Mouse (Mus musculus): Measurements from ENCODE around the gene Sp110. TPM values are rescaled to one million over a fixed set of nuclear protein-coding genes. Genes with fewer than 3 reads are reported as not detected.
"Not testable (repeated sequence)": the region's sequence is repeated elsewhere in the genome, so short reads cannot be mapped to it uniquely, and the experiment has no call there.

The Sp110 gene
- 1.4 TPM in 1 of 2 replicates, not detected in the other for polyA plus RNA-seq (2011; ENCODE audit: insufficient read length, low read depth, missing spikeins)

GRCm38 (mm10) chr1:85598271-85599012, at the start of gene Sp110:
Gene Sp110, minus strand, starts transcription at chr1:85598817.
- not testable (repeated sequence) for H3K27ac ChIP-seq (ENCODE audit: insufficient read depth, low read length); H3K4me3 ChIP-seq (ENCODE audit: insufficient read depth, low read length); H3K4me1 ChIP-seq (ENCODE audit: control insufficient read depth, insufficient read depth, low read length)

GRCm38 (mm10) chr1:85638144-85638543, 39.5 kb upstream of the Sp110 start:
- H3K4me3 ChIP-seq (ENCODE audit: insufficient read depth, low read length); H3K4me1 ChIP-seq (ENCODE audit: control insufficient read depth, insufficient read depth, low read length); H3K27ac ChIP-seq (ENCODE audit: insufficient read depth, low read length): not testable (repeated sequence)

GRCm38 (mm10) chr1:85636936-85637335, 38.3 kb upstream of the Sp110 start:
- H3K27ac ChIP-seq (ENCODE audit: insufficient read depth, low read length); H3K4me3 ChIP-seq (ENCODE audit: insufficient read depth, low read length); H3K4me1 ChIP-seq (ENCODE audit: control insufficient read depth, insufficient read depth, low read length): not testable (repeated sequence)

- H3K4me3 ChIP-seq (ENCODE audit: insufficient read depth, low read length); H3K4me1 ChIP-seq (ENCODE audit: control insufficient read depth, insufficient read depth, low read length); H3K27ac ChIP-seq (ENCODE audit: insufficient read depth, low read length): not testable (repeated sequence)
Observed at GRCm38 (mm10) chr1:85618689-85619088, 20.1 kb upstream of the Sp110 start.

DNA sequence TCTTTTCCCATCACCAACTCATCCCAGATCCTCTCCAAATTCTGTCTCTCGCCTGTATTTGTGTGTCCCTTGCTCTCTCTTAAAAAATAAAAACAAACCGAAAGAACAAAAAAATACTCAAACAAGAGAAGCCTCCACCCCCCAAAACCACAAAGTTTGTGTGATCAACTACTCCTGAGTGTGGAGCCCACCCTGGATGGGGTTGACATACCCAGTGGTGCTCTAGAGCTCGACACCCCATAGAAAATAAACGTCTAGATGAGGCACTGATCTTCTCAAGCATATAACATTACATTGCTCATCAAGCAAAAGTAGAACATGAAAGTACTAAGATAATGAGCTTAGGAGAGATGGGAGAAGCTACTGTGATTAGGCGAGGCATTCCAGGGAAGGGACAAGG, 18.5 kb upstream of the Sp110 start:
- not testable (repeated sequence) for H3K27ac ChIP-seq (ENCODE audit: insufficient read depth, low read length); H3K4me1 ChIP-seq (ENCODE audit: control insufficient read depth, insufficient read depth, low read length); H3K4me3 ChIP-seq (ENCODE audit: insufficient read depth, low read length)

DNA sequence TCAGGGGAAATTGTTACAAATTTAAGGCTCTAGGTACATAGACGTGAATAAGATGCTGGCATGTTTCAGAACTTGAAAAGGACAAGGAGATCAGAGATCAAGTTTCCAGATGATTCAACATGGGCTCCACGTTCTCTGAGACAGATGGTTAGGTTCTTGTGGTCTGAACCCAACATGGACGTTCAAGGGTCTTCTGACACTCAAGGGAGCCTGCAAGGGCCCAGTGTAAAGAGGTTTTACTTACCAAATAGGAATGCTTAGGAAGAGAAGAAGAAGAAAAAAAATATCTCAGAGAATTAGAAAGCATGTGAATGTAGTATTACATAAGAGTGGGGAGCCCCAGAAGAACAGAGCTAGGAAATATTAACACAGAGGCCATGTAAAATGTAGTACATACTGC, 17.2 kb upstream of the Sp110 start:
- H3K4me1 ChIP-seq (ENCODE audit: control insufficient read depth, insufficient read depth, low read length); H3K27ac ChIP-seq (ENCODE audit: insufficient read depth, low read length); H3K4me3 ChIP-seq (ENCODE audit: insufficient read depth, low read length): not testable (repeated sequence)

DNA sequence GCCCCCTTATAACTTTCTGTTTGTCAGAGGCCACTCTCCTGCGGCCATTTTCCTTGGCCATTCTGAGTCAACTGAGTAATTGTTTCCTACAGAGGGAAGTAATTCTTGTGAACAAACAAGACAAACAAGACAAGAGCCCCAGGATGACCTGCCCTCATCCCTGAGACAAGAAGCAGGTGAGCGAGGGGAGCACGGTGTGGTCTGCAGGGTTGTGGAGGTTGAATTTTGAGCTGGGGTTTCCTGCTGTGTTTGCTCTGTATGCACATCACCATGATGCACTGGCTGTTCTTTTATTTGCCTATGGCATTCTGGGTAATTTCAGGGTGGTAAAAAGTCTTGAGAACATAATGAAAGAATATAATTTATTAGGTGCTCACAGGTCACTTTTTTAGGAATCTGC, 16.5 kb upstream of the Sp110 start:
- not testable (repeated sequence) for H3K27ac ChIP-seq (ENCODE audit: insufficient read depth, low read length); H3K4me1 ChIP-seq (ENCODE audit: control insufficient read depth, insufficient read depth, low read length); H3K4me3 ChIP-seq (ENCODE audit: insufficient read depth, low read length)

- H3K4me3 ChIP-seq (ENCODE audit: insufficient read depth, low read length); H3K27ac ChIP-seq (ENCODE audit: insufficient read depth, low read length); H3K4me1 ChIP-seq (ENCODE audit: control insufficient read depth, insufficient read depth, low read length): not testable (repeated sequence)
Observed at GRCm38 (mm10) chr1:85610581-85610980, 12.0 kb upstream of the Sp110 start.

- not testable (repeated sequence) for H3K27ac ChIP-seq (ENCODE audit: insufficient read depth, low read length); H3K4me3 ChIP-seq (ENCODE audit: insufficient read depth, low read length); H3K4me1 ChIP-seq (ENCODE audit: control insufficient read depth, insufficient read depth, low read length)
Observed at GRCm38 (mm10) chr1:85608361-85608760, 9.7 kb upstream of the Sp110 start.

DNA sequence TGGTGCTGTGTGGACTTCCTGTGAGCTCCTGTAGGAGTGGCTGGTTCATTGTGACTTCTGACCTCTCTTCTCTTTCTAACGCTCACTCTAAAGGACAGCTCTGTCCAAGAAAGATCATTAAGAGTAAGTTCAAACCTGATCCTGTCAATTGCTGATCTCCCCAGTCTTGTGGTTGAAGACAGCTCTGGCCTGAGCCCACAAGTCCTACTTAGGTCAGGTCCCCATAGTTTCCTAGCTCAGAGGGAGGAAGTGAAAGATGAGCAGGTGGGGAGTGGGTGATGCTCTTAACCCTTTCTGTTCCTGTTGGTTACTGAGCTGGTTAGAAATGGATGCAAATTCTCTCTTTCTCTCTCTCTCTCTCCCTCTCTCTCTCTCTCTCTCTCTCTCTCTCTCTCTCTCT, 5.7 kb upstream of the Sp110 start:
- not testable (repeated sequence) for H3K4me1 ChIP-seq (ENCODE audit: control insufficient read depth, insufficient read depth, low read length); H3K4me3 ChIP-seq (ENCODE audit: insufficient read depth, low read length); H3K27ac ChIP-seq (ENCODE audit: insufficient read depth, low read length)

GRCm38 (mm10) chr1:85600794-85601193, 2.2 kb upstream of the Sp110 start:
- not testable (repeated sequence) for H3K4me3 ChIP-seq (ENCODE audit: insufficient read depth, low read length); H3K27ac ChIP-seq (ENCODE audit: insufficient read depth, low read length); H3K4me1 ChIP-seq (ENCODE audit: control insufficient read depth, insufficient read depth, low read length)

DNA sequence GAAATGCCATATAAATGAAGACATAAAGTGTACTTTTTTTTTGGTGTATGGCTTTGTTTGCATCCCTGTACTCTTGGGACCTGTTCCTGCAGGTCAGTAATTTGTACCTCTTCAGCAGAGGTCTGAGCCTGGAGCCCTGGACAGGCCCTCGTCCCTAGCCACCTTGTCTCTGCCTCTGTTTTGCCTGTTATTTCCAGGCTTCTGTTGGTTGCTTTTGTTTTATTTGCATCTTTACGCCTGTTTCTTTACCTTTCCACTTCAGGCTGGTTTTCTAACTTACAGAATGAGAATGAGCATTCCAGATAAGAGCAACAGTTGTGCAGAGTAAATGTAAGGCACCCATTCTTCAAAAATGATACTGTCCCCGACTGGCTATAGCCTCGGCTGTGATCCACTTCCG, 1.5 kb upstream of the Sp110 start, which contains the start of gene Sp140:
TSS of gene Sp140 (plus strand) at position 301 of the 400 bp plus-strand sequence.
- not testable (repeated sequence) for H3K27ac ChIP-seq (ENCODE audit: insufficient read depth, low read length); H3K4me1 ChIP-seq (ENCODE audit: control insufficient read depth, insufficient read depth, low read length); H3K4me3 ChIP-seq (ENCODE audit: insufficient read depth, low read length)

GRCm38 (mm10) chr1:85592526-85592925, 6.1 kb downstream of the Sp110 start:
- H3K4me3 ChIP-seq (ENCODE audit: insufficient read depth, low read length); H3K27ac ChIP-seq (ENCODE audit: insufficient read depth, low read length); H3K4me1 ChIP-seq (ENCODE audit: control insufficient read depth, insufficient read depth, low read length): not testable (repeated sequence)

- H3K27ac ChIP-seq (ENCODE audit: insufficient read depth, low read length); H3K4me1 ChIP-seq (ENCODE audit: control insufficient read depth, insufficient read depth, low read length); H3K4me3 ChIP-seq (ENCODE audit: insufficient read depth, low read length): not testable (repeated sequence)
Observed at GRCm38 (mm10) chr1:85588697-85589096, 9.9 kb downstream of the Sp110 start.

- not testable (repeated sequence) for H3K27ac ChIP-seq (ENCODE audit: insufficient read depth, low read length); H3K4me1 ChIP-seq (ENCODE audit: control insufficient read depth, insufficient read depth, low read length); H3K4me3 ChIP-seq (ENCODE audit: insufficient read depth, low read length)
Observed at GRCm38 (mm10) chr1:85581518-85581917, 17.1 kb downstream of the Sp110 start.

GRCm38 (mm10) chr1:85580578-85580977, 18.0 kb downstream of the Sp110 start:
- H3K4me1 ChIP-seq (ENCODE audit: control insufficient read depth, insufficient read depth, low read length); H3K27ac ChIP-seq (ENCODE audit: insufficient read depth, low read length); H3K4me3 ChIP-seq (ENCODE audit: insufficient read depth, low read length): not testable (repeated sequence)

GRCm38 (mm10) chr1:85580148-85580534, 18.5 kb downstream of the Sp110 start:
- H3K4me3 ChIP-seq (ENCODE audit: insufficient read depth, low read length); H3K27ac ChIP-seq (ENCODE audit: insufficient read depth, low read length); H3K4me1 ChIP-seq (ENCODE audit: control insufficient read depth, insufficient read depth, low read length): not testable (repeated sequence)
